Mouse (Mus musculus) C2C12 (cell line): Measurements from ENCODE around the gene Glrx. TPM values are rescaled to one million over a fixed set of nuclear protein-coding genes. Genes with fewer than 3 reads are reported as not detected.

Source experiments
- H3K27me3 ChIP-seq: one replicate; pipeline ENCODE4 v1.6.1; 2011; ENCODE audit not compliant: control insufficient read depth, insufficient read depth, insufficient read length
- H3K36me3 ChIP-seq: one replicate; pipeline ENCODE4 v1.6.1; 2011; ENCODE audit not compliant: control insufficient read depth, insufficient read depth
- H3K4me3 ChIP-seq: one replicate; pipeline ENCODE4 v1.5.1; 2011; ENCODE audit warnings: mild to moderate bottlenecking, control low read depth; ENCODE audit not compliant: poor library complexity, insufficient read depth, severe bottlenecking
- H3K79me2 ChIP-seq: one replicate; pipeline ENCODE4 v1.6.1; 2011; ENCODE audit not compliant: control insufficient read depth, insufficient read depth
- H3K79me3 ChIP-seq: one replicate; pipeline ENCODE4 v1.6.1; 2011; ENCODE audit warnings: low read depth, control low read depth
- H3ac ChIP-seq: one replicate; pipeline ENCODE3; 2011; ENCODE audit warnings: low read depth; ENCODE audit not compliant: control insufficient read depth, insufficient read length
- CEBPB ChIP-seq: IDR thresholded peaks from one replicate; pipeline ENCODE4 v1.6.1; 2011; ENCODE audit warnings: low read depth, mild to moderate bottlenecking, control low read depth, moderate library complexity
- CTCF ChIP-seq: IDR thresholded peaks from one replicate; pipeline ENCODE4 v1.5.1; 2011; ENCODE audit not compliant: control insufficient read depth, insufficient read depth, insufficient read length
- FOSL1 ChIP-seq: IDR thresholded peaks from one replicate; pipeline ENCODE4 v1.8.0; 2011; ENCODE audit warnings: mild to moderate bottlenecking, low read length; ENCODE audit not compliant: poor library complexity, insufficient read depth, severe bottlenecking
- MAX ChIP-seq: IDR thresholded peaks from one replicate; pipeline ENCODE4 v1.6.1; 2011; ENCODE audit warnings: mild to moderate bottlenecking, control low read depth
- MYOD1 ChIP-seq: IDR thresholded peaks from one replicate; pipeline ENCODE4 v1.6.1; 2011; ENCODE audit warnings: low read depth; ENCODE audit not compliant: control insufficient read depth, insufficient read length
- MYOG ChIP-seq: IDR thresholded peaks from one replicate; pipeline ENCODE4 v1.6.1; 2011; ENCODE audit not compliant: control insufficient read depth, insufficient read length; ENCODE audit errors: extremely low read depth
- USF1 ChIP-seq: IDR thresholded peaks from one replicate; pipeline ENCODE4 v1.6.1; 2011; ENCODE audit warnings: low read depth, mild to moderate bottlenecking, control low read depth, moderate library complexity
- polyA plus RNA-seq: library from polyadenylated mRNA; unstranded; fragments of >200 nt; fragmentation: generic; extraction: Trizol; gene quantifications from one replicate; pipeline ENCODE4 v1.2.1, GENCODE M21; 2012; ENCODE audit warnings: missing spikeins

Glrx gene
- polyA plus RNA-seq, 1 experiment: 41.9 TPM

GRCm38 (mm10) chr13:75883792-75884191 is 44.1 kb downstream of the Glrx start:
- Histone ChIP-seq H3K36me3 (peaks cover 13% of the 10 kb centered on the region), H3K4me3 (no peak overlapping the region), H3K27me3 (no peaks in the 10 kb centered on the region), H3K79me3 (no peaks in the 10 kb centered on the region), H3ac (no peak overlapping the region), H3K79me2 (no peaks in the 10 kb centered on the region)
- TF ChIP-seq CEBPB (no peak), MYOD1 (no peak), CTCF (no peak), FOSL1 (no peak), USF1 (no peak), MAX (no peak), MYOG (no peak)

- H3K79me2 ChIP-seq: no peaks in the 10 kb centered on the region
- H3K79me3 ChIP-seq: no peaks in the 10 kb centered on the region
- H3K4me3 ChIP-seq: no peak overlapping the region
- no peak overlapping the region for H3ac ChIP-seq
- H3K27me3 ChIP-seq: no peaks in the 10 kb centered on the region
- no peak for TF ChIP-seq CEBPB
- no peak for TF ChIP-seq MYOD1
- no peak for TF ChIP-seq MAX
- no peak for TF ChIP-seq MYOG
- TF ChIP-seq CTCF: no peak
- TF ChIP-seq USF1: no peak
- TF ChIP-seq FOSL1: no peak
- H3K36me3 ChIP-seq: peaks cover 3% of the 10 kb centered on the region
Observed at GRCm38 (mm10) chr13:75891868-75892267, 52.2 kb downstream of the Glrx start.

GRCm38 (mm10) chr13:75892291-75892690 is 52.6 kb downstream of the Glrx start:
- Histone ChIP-seq H3K79me3 (no peaks in the 10 kb centered on the region), H3K4me3 (no peak overlapping the region), H3K36me3 (peaks cover 3% of the 10 kb centered on the region), H3K79me2 (no peaks in the 10 kb centered on the region), H3ac (no peak overlapping the region), H3K27me3 (no peaks in the 10 kb centered on the region)
- TF ChIP-seq MYOG (no peak), CTCF (no peak)

- Histone ChIP-seq H3K36me3 (peaks cover 3% of the 10 kb centered on the region), H3K79me2 (no peaks in the 10 kb centered on the region), H3K79me3 (no peaks in the 10 kb centered on the region), H3ac (no peak overlapping the region), H3K4me3 (no peak overlapping the region), H3K27me3 (no peaks in the 10 kb centered on the region)
- no peak for TF ChIP-seq FOSL1
- no peak for TF ChIP-seq USF1
- no peak for TF ChIP-seq MYOD1
- TF ChIP-seq MYOG: no peak
- TF ChIP-seq CEBPB: no peak
- no peak for TF ChIP-seq CTCF
- TF ChIP-seq MAX: no peak
Observed at GRCm38 (mm10) chr13:75892876-75893275, 53.2 kb downstream of the Glrx start.

Other genes with a start within 250 kb of the Glrx start
- gene Ell2, start 133.1 kb upstream of the Glrx start, polyA plus RNA-seq: 4.2 TPM
- gene Rhobtb3, start 104.1 kb downstream of the Glrx start, polyA plus RNA-seq: 10.1 TPM
- 0.21 TPM for gene Spata9, start 127.3 kb downstream of the Glrx start, polyA plus RNA-seq
- gene Rfesd, start 178.9 kb downstream of the Glrx start, polyA plus RNA-seq: 6.0 TPM
- not detected for gene Gpr150, start 217.1 kb downstream of the Glrx start, polyA plus RNA-seq